Mouse (Mus musculus): Measurements from ENCODE around the gene Gm6217. TPM values are rescaled to one million over a fixed set of nuclear protein-coding genes. Genes with fewer than 3 reads are reported as not detected.
A peak's percentile ranks its signal among the peaks of the same experiment; 100 is the strongest.
"Not testable (repeated sequence)": the region's sequence is repeated elsewhere in the genome, so short reads cannot be mapped to it uniquely, and the experiment has no call there.

Gene Gm6217
- polyA plus RNA-seq, 1 experiment from 2014 or later = not detected

DNA sequence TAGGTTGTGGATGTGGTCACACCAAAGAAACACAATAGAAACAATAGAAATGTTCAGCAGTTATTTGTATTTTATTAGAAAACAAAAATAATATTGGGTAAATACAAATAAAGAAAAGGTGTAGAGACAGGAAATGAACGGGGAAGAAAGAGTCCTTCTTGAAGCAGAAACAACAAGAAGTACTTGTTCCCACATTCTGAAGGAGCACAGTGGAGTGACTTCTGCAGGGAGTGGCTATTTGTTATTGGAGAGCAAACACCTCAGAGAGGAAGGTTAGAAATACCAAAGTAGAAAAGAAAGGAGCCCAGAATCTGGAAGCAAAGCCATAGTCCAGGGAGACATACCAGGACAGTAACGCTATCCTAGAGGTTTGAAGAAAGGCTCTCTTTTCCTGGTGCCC, 11.3 kb upstream of the Gm6217 start:
- not testable (repeated sequence) for ATAC-seq (ENCODE audit: low FRiP score, low read depth); H3K9ac ChIP-seq (replicated peaks); H3K4me3 ChIP-seq; H3K9me3 ChIP-seq; H3K4me1 ChIP-seq; H3K36me3 ChIP-seq; H3K4me2 ChIP-seq (replicated peaks); H3K27me3 ChIP-seq; H3K27ac ChIP-seq (replicated peaks)
- WGBS = 97% methylated on average over 2 of the region's 2 CpGs

DNA sequence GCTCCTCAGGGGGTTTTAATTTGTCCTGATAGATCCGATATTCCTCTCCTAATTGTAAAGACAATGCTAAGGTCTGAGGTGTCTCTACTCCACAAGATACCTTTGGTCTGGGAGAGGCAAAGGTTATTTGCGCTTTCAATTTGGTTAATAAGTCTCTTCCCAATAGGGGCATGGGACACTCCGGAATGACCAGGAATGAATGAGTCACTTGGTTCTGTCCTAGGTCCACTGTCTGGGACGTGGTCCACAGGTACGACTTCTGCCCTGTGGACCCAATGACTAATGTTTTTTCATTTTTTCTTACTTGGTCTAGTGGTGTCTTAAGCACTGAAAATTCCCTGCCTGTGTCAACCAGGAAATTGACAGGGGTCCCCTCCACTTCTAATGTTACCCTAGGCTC, 7.5 kb upstream of the Gm6217 start:
- H3K36me3 ChIP-seq = no peaks in the 10 kb centered on the region
- no peak overlapping the region for H3K4me2 ChIP-seq (replicated peaks)
- no peak overlapping the region for H3K4me3 ChIP-seq
- H3K9me3 ChIP-seq = 0 out of 2 replicates have a peak, but pooled peaks cover 2% of the 10 kb centered on the region
- 93% methylated on average over 5 of the region's 5 CpGs for WGBS
- no peak for ATAC-seq (ENCODE audit: low FRiP score, low read depth)
- H3K9ac ChIP-seq (replicated peaks) = no peak overlapping the region
- H3K4me1 ChIP-seq = no peaks in the 10 kb centered on the region
- H3K27ac ChIP-seq (replicated peaks) = no peak overlapping the region
- H3K27me3 ChIP-seq = no peaks in the 10 kb centered on the region

DNA sequence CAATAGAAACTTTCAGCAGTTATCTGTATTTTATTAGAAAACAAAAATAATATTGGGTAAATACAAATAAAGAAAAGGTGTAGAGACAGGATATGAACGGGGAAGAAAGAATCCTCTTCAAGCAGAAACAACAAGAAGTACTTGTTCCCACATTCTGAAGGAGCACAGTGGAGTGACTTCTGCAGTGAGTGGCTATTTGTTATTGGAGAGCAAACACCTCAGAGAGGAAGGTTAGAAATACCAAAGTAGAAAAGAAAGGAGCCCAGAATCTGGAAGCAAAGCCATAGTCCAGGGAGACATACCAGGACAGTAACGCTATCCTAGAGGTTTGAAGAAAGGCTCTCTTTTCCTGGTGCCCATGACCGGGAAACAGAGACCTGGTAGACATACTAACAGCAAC, 641 bp downstream of the Gm6217 start:
- H3K4me3 ChIP-seq; H3K27ac ChIP-seq (replicated peaks); H3K4me2 ChIP-seq (replicated peaks); H3K9me3 ChIP-seq; H3K4me1 ChIP-seq; H3K9ac ChIP-seq (replicated peaks); ATAC-seq (ENCODE audit: low FRiP score, low read depth); H3K27me3 ChIP-seq; H3K36me3 ChIP-seq: not testable (repeated sequence)
- 97% methylated on average over 2 of the region's 3 CpGs for WGBS

DNA sequence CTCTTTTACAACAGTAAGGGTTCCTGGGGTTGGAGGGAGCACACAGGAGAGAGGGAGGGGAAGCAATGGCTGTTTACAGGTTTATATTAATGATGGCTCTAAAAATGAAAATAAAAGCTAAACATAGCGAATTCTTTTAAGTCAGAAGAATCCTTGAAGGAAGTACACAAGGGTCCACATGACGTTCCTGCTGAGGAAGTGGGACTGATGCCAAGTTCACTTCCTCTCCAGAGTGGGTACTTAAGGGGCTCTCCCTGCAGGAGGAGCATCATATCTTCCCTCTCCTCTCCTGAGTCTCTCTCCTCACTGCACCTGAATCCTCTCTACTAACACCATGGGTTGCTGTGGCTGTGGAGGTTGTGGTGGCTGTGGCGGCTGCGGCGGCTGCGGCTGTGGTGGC, 6.5 kb downstream of the Gm6217 start, which contains the start of gene A030014E15Rik:
A030014E15Rik (plus strand) TSS at position 268 of the 400 bp plus-strand sequence.
- H3K27me3 ChIP-seq = no peaks in the 10 kb centered on the region
- H3K36me3 ChIP-seq = no peaks in the 10 kb centered on the region
- H3K4me1 ChIP-seq = no peaks in the 10 kb centered on the region
- WGBS = 95% methylated on average over 6 of the region's 6 CpGs
- no peak within 1 kb of the TSS for H3K27ac ChIP-seq (replicated peaks)
- H3K9ac ChIP-seq (replicated peaks) = no peak within 1 kb of the TSS
- no peak for ATAC-seq (ENCODE audit: low FRiP score, low read depth)
- H3K4me3 ChIP-seq = no peak within 1 kb of the TSS
- H3K4me2 ChIP-seq (replicated peaks) = no peak within 1 kb of the TSS
- no peaks in the 10 kb centered on the region for H3K9me3 ChIP-seq

DNA sequence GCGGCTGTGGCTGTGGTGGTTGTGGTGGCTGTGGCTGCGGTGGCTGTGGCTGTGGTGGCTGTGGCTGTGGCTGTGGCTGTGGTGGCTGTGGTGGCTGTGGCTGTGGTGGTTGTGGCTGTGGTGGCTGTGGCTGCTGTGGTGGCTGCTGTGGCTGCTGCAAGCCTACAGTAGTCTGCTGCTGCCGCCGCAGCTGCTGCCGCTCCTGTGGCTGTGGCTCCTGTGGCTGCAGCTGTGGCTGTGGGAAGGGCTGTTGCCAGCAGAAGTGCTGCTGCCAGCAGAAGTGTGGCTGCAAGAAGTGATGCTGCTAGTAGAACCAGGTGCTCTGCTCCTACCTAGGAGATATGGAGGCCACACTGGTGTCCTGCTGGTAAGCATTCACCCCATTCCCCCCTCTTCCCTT, 17.8 kb downstream of the Gm6217 start:
- H3K36me3 ChIP-seq; H3K9me3 ChIP-seq; H3K4me2 ChIP-seq (replicated peaks); H3K27me3 ChIP-seq; H3K27ac ChIP-seq (replicated peaks); H3K4me1 ChIP-seq; ATAC-seq (ENCODE audit: low FRiP score, low read depth); H3K9ac ChIP-seq (replicated peaks); H3K4me3 ChIP-seq: not testable (repeated sequence)
- 95% methylated on average over 4 of the region's 5 CpGs for WGBS

DNA sequence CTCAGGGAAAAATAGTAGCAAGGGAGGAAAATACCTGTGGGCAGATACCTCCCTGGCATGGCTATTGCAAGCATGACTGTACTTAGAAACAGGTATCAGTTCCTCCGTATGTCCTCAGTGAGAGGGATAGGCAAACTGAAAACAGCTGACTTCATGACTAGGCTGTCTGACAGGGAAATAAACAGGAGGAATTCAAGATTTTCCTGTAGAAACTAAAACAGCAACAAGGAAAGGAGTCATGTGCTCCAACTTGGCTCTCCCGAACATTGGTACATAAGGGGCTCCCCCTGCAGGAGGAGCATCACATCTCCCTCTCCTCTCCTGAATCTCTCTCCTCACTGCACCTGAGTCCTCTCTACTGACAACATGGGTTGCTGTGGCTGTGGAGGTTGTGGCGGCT, 18.2 kb downstream of the Gm6217 start, which contains the start of gene A030005L19Rik:
A030005L19Rik (plus strand) TSS at position 301 of the 400 bp plus-strand sequence.
- WGBS = 93% methylated on average over 3 of the region's 3 CpGs
- Histone ChIP-seq H3K4me3 (no peak within 1 kb of the TSS), H3K4me1 (no peaks in the 10 kb centered on the region), H3K36me3 (no peaks in the 10 kb centered on the region), H3K9ac (replicated peaks) (no peak within 1 kb of the TSS), H3K4me2 (replicated peaks) (no peak within 1 kb of the TSS), H3K27ac (replicated peaks) (no peak within 1 kb of the TSS), H3K9me3 (no peaks in the 10 kb centered on the region), H3K27me3 (no peaks in the 10 kb centered on the region)
- ATAC-seq (ENCODE audit: low FRiP score, low read depth) = no peak

DNA sequence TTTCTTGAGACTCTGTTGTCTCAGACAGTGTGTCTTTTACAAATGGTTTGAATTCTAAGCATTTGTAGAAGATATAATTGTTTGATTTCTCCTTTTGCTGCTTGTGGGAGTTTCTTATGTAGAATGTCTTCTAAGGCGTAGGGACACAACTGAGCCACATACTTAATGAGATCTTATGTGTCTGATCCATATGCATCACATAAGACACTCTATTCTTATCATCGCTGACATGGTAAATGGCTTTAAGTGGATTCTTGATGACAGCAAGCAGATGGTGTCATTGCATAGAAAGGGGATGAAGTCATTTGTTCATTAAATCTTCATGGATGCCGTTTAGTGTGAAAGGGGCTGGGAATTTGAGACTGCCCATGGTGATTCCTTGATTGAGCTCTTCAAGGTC, 25.3 kb downstream of the Gm6217 start:
- ATAC-seq (ENCODE audit: low FRiP score, low read depth) = 0 out of 2 replicates have a peak, but pooled peaks have one; percentile 14
- 56% methylated on average over 3 of the region's 3 CpGs for WGBS

DNA sequence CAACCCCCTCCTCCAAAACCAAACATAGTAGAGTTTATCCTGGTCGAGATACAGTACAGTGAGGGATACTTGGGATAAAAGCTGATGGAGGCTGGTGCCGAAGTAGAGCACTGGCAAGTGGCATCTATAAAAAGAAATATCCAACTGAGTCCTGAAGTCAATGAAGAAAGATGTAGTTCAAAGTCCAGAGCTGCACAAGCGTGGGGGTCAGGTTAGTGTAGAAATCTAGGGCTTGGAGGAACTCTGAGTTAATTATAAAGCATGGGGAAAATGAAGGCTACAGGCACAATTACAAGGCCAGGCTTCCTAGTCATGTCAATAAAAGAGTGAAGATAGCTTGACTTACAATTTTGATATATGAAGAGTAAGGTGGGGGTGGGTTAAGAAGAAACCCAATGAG, 30.0 kb downstream of the Gm6217 start:
- Histone ChIP-seq H3K27ac (replicated peaks) (no peak overlapping the region), H3K36me3 (peaks cover 33% of the 10 kb centered on the region), H3K4me2 (replicated peaks) (no peak overlapping the region), H3K9ac (replicated peaks) (no peak overlapping the region), H3K4me3 (no peak overlapping the region), H3K4me1 (peaks cover 7% of the 10 kb centered on the region; the same call in 1 of the 2 replicates), H3K27me3 (no peaks in the 10 kb centered on the region), H3K9me3 (no peaks in the 10 kb centered on the region)
- ATAC-seq (ENCODE audit: low FRiP score, low read depth) = no peak
- WGBS = 90% methylated on average over 3 of the region's 3 CpGs

More for the DNA sequence above, 25.3 kb downstream of the Gm6217 start:
- H3K4me2 ChIP-seq (replicated peaks) = no peak overlapping the region
- H3K4me1 ChIP-seq = peaks cover 7% of the 10 kb centered on the region; the same call in 1 of the 2 replicates
- H3K27me3 ChIP-seq = no peaks in the 10 kb centered on the region
- no peak overlapping the region for H3K4me3 ChIP-seq
- H3K9me3 ChIP-seq = no peaks in the 10 kb centered on the region
- no peak overlapping the region for H3K9ac ChIP-seq (replicated peaks)
- H3K27ac ChIP-seq (replicated peaks) = no peak overlapping the region
- peaks cover 26% of the 10 kb centered on the region for H3K36me3 ChIP-seq

DNA sequence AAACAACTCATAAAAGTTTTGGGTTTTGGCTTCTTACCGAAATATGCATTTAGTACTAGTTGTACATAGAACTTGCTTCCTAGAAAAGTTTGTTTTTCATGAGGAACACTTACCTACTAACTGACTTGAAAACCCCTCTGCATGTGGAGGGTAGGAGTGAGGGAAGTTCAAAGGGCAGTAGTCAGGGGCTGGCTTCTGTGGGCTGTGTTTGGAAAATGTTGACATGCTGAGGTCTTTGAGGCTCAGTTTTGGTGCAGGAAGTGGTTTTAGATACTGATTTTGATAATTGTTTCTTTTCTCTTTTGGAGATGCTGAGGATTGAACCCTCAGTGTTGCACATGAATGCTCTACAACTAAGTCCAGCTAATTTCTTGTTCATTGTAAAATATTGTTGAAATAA, 30.6 kb downstream of the Gm6217 start:
- Histone ChIP-seq H3K9ac (replicated peaks) (no peak overlapping the region), H3K4me3 (no peak overlapping the region), H3K36me3 (peaks cover 33% of the 10 kb centered on the region), H3K27ac (replicated peaks) (no peak overlapping the region), H3K4me1 (peaks cover 6% of the 10 kb centered on the region; the same call in 1 of the 2 replicates), H3K27me3 (no peaks in the 10 kb centered on the region), H3K4me2 (replicated peaks) (no peak overlapping the region), H3K9me3 (no peaks in the 10 kb centered on the region)
- no peak for ATAC-seq (ENCODE audit: low FRiP score, low read depth)
- 96% methylated on average over 1 of the region's 1 CpGs for WGBS

DNA sequence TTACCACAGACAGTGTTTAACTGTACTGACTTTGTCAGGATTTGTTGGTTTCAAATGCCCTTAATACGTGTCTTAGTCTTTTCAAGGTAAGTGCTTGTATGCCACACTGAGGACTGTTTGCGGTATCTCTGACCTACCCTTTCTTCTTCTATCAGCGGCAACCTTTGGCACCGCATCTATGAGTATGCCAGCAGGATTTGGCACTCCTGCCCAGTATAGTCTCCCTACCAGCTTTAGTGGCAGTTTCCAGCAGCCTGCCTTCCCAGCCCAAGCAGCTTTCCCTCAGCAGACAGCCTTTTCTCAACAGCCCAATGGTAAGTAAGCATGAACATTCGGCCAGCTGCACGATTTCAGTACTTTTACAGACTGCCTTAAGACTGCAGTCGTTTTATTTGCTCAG, 37.9 kb downstream of the Gm6217 start:
- Histone ChIP-seq H3K9ac (replicated peaks) (no peak overlapping the region), H3K9me3 (no peaks in the 10 kb centered on the region), H3K27ac (replicated peaks) (no peak overlapping the region), H3K4me2 (replicated peaks) (no peak overlapping the region), H3K27me3 (no peaks in the 10 kb centered on the region), H3K4me1 (no peaks in the 10 kb centered on the region), H3K4me3 (no peak overlapping the region), H3K36me3 (peaks cover 27% of the 10 kb centered on the region)
- ATAC-seq (ENCODE audit: low FRiP score, low read depth) = no peak
- WGBS = 96% methylated on average over 7 of the region's 7 CpGs

Other genes with a start within 250 kb of the Gm6217 start
- 276 and 284 TPM in 2 replicates for gene Mff, start 206.5 kb downstream of the Gm6217 start, polyA plus RNA-seq (2016; fragmentation: Nextera tagmentation; extraction: Ambion mirVana)
- 0.14 and 0.31 TPM in 2 replicates for gene Tm4sf20, start 162.9 kb downstream of the Gm6217 start, polyA plus RNA-seq (2016; fragmentation: Nextera tagmentation; extraction: Ambion mirVana)
- not detected in 2 replicates for gene Gm47791, start 160.2 kb downstream of the Gm6217 start, polyA plus RNA-seq (2016; fragmentation: Nextera tagmentation; extraction: Ambion mirVana)
- 40.7 and 45.3 TPM in 2 replicates for gene Agfg1, start 91.9 kb downstream of the Gm6217 start, polyA plus RNA-seq (2016; fragmentation: Nextera tagmentation; extraction: Ambion mirVana)
- not detected in 2 replicates for gene A030005L19Rik, start 18.1 kb downstream of the Gm6217 start, polyA plus RNA-seq (2016; fragmentation: Nextera tagmentation; extraction: Ambion mirVana)
- not detected in 2 replicates for gene A030014E15Rik, start 6.5 kb downstream of the Gm6217 start, polyA plus RNA-seq (2016; fragmentation: Nextera tagmentation; extraction: Ambion mirVana)
- not detected in 2 replicates for gene A030003K21Rik, start 12.0 kb upstream of the Gm6217 start, polyA plus RNA-seq (2016; fragmentation: Nextera tagmentation; extraction: Ambion mirVana)
- gene Gm7544, start 24.6 kb upstream of the Gm6217 start, polyA plus RNA-seq (2016; fragmentation: Nextera tagmentation; extraction: Ambion mirVana) = not detected in 2 replicates
- gene Gm47955, start 28.9 kb upstream of the Gm6217 start, polyA plus RNA-seq (2016; fragmentation: Nextera tagmentation; extraction: Ambion mirVana) = not detected in 2 replicates
- gene Gm47959, start 69.1 kb upstream of the Gm6217 start, polyA plus RNA-seq (2016; fragmentation: Nextera tagmentation; extraction: Ambion mirVana) = not detected in 2 replicates
- gene Slc19a3, start 107.0 kb upstream of the Gm6217 start, polyA plus RNA-seq (2016; fragmentation: Nextera tagmentation; extraction: Ambion mirVana) = 0.29 and 0.51 TPM in 2 replicates
- gene Krtap28-10, start 111.1 kb upstream of the Gm6217 start, polyA plus RNA-seq (2016; fragmentation: Nextera tagmentation; extraction: Ambion mirVana) = not detected in 2 replicates
- gene Gm47969, start 113.5 kb upstream of the Gm6217 start, polyA plus RNA-seq (2016; fragmentation: Nextera tagmentation; extraction: Ambion mirVana) = not detected in 2 replicates
- not detected in 2 replicates for gene A030005K14Rik, start 128.0 kb upstream of the Gm6217 start, polyA plus RNA-seq (2016; fragmentation: Nextera tagmentation; extraction: Ambion mirVana)
- not detected in 2 replicates for gene Krtap28-13, start 129.5 kb upstream of the Gm6217 start, polyA plus RNA-seq (2016; fragmentation: Nextera tagmentation; extraction: Ambion mirVana)
- gene Ccl20, start 185.4 kb upstream of the Gm6217 start, polyA plus RNA-seq (2016; fragmentation: Nextera tagmentation; extraction: Ambion mirVana) = not detected in 2 replicates
- 0.63 TPM in 1 of 2 replicates, not detected in the other for gene Daw1, start 228.4 kb upstream of the Gm6217 start, polyA plus RNA-seq (2016; fragmentation: Nextera tagmentation; extraction: Ambion mirVana)

All from midbrain, embryonic 12.5 days (tissue).